Mouse (Mus musculus) kidney, embryonic 14.5 days (tissue): ENCODE results near the gene Tmem182. TPM values are rescaled to one million over a fixed set of nuclear protein-coding genes. Genes with fewer than 3 reads are reported as not detected.

Experiments used
- ATAC-seq: fragments of 200-750 bp; cut with Nextera tagmentation; 2 replicates; pipeline ENCODE4 v1.8.0; 2017; ENCODE audit warnings: moderate number of reproducible peaks, mild to moderate bottlenecking, moderate TSS enrichment, moderate library complexity; ENCODE audit not compliant: low FRiP score, low TSS enrichment
- H3K27ac ChIP-seq: fragments of 300-500 bp; sonication (generic); 2 replicates; pipeline ENCODE4 v1.5.1; 2014; ENCODE audit warnings: low read depth, mild to moderate bottlenecking, low read length, moderate library complexity, mixed read lengths
- H3K27me3 ChIP-seq: fragments of 300-500 bp; sonication (generic); 2 replicates; pipeline ENCODE4 v1.6.1; 2014; ENCODE audit warnings: mild to moderate bottlenecking, low read length; ENCODE audit not compliant: control insufficient read depth, insufficient read depth
- H3K36me3 ChIP-seq: fragments of 300-500 bp; sonication (generic); 2 replicates; pipeline ENCODE4 v1.6.1; 2014; ENCODE audit warnings: low read length, mixed read lengths; ENCODE audit not compliant: control insufficient read depth, insufficient read depth
- H3K4me1 ChIP-seq: fragments of 300-500 bp; sonication (generic); 2 replicates; pipeline ENCODE4 v1.6.1; 2014; ENCODE audit warnings: low read length, mixed read lengths; ENCODE audit not compliant: control insufficient read depth, insufficient read depth
- H3K4me2 ChIP-seq: fragments of 300-500 bp; sonication (generic); replicated peaks from 2 replicates; pipeline ENCODE4 v1.6.1; 2014; ENCODE audit warnings: low read depth, mild to moderate bottlenecking, low read length
- H3K4me3 ChIP-seq: fragments of 300-500 bp; sonication (generic); 2 replicates; pipeline ENCODE4 v1.5.1; 2014; ENCODE audit warnings: mild to moderate bottlenecking, low read length
- H3K9ac ChIP-seq: fragments of 300-500 bp; sonication (generic); 2 replicates; pipeline ENCODE4 v1.6.1; 2014; ENCODE audit warnings: low read depth, mild to moderate bottlenecking, low read length, moderate library complexity
- H3K9me3 ChIP-seq: fragments of 300-500 bp; sonication (generic); 2 replicates; pipeline ENCODE4 v1.6.1; 2016; ENCODE audit warnings: low read length; ENCODE audit not compliant: control insufficient read depth
- WGBS: fragments of 180-500 bp; shearing (Covaris S2); extraction: QIAGEN DNeasy Blood & Tissue Kit; methylation state at CpG from one replicate; pipeline ENCODE4 v1.1.7; 2014; 5-methylcytosine and 5-hydroxymethylcytosine counted together
- polyA plus RNA-seq: library from polyadenylated mRNA; unstranded; fragments of >200 nt; fragmentation: Nextera tagmentation; extraction: Ambion mirVana; gene quantifications from 2 replicates; pipeline ENCODE4 v1.2.1, GENCODE M21; 2014

Gene Tmem182
- polyA plus RNA-seq, 1 experiment from 2014 or later = 0.50 TPM

DNA sequence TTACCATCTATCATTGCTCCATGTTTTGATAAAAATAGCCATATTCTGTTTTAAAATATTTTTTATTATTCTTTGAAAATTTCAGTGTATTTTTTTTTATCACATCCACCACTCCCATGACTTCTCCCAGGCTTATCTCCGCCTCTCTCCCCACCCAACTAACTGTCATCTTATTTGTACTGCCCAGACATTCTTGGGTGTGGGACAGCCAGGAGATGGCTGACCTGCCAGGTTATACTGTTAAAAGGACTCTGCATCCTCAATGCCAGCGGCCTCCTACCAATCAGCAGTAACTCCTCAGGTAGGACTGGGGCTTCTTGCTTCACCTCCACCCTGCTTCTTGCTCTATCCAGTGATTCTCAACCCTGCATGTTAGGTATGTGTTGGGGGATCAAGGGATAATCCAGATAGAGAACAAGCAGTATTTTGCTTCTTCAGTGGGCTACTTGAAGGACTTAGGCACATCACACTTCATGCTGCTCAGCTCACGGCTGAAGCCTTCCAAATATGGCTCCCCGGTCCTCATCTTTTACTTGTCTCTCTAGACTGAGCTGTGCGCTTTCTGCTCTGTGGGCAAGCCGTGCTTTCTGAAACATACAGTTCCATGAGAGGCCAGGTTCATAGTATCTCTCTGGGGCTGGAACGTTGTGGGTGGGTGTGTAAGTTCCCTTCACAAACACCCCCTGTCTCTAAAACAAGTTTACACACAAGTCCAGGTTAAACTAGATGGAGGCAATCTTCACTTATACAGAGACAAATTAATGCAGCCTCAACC is 34.0 kb upstream of the Tmem182 start:
- no peaks in the 10 kb centered on the region for H3K9me3 ChIP-seq
- 87% methylated on average over 7 of the region's 7 CpGs for WGBS
- no peaks in the 10 kb centered on the region for H3K27me3 ChIP-seq
- H3K4me1 ChIP-seq = no peaks in the 10 kb centered on the region
- no peak overlapping the region for H3K4me2 ChIP-seq
- no peak overlapping the region for H3K27ac ChIP-seq
- H3K36me3 ChIP-seq = no peaks in the 10 kb centered on the region; the same call in 1 of the 2 replicates
- no peak for ATAC-seq
- no peak overlapping the region for H3K4me3 ChIP-seq
- no peak overlapping the region for H3K9ac ChIP-seq

DNA sequence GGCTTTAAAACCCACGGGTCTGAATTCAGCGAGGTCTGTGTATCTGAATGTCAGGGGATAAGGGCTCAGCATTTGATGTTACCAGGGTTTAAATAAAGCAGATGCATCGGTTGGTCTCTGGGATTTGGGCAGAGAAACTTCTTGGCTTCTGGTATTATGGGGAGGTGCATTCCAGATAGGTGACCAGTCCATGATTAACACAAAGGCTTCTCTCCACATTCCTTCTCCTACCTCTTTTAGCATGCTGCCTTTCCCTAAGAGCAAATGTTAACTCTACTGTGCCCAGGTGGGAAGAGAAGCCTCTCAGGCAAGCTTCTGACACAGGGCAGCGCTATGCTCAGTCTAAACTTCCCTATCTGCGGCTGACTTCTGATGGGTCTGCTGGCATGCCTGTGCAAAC is 32.2 kb upstream of the Tmem182 start:
- Histone ChIP-seq H3K4me2 (no peak overlapping the region), H3K9ac (no peak overlapping the region), H3K4me3 (no peak overlapping the region), H3K27me3 (no peaks in the 10 kb centered on the region), H3K9me3 (no peaks in the 10 kb centered on the region), H3K27ac (no peak overlapping the region), H3K36me3 (no peaks in the 10 kb centered on the region; the same call in 1 of the 2 replicates), H3K4me1 (no peaks in the 10 kb centered on the region)
- WGBS = 90% methylated on average over 5 of the region's 5 CpGs
- no peak for ATAC-seq

DNA sequence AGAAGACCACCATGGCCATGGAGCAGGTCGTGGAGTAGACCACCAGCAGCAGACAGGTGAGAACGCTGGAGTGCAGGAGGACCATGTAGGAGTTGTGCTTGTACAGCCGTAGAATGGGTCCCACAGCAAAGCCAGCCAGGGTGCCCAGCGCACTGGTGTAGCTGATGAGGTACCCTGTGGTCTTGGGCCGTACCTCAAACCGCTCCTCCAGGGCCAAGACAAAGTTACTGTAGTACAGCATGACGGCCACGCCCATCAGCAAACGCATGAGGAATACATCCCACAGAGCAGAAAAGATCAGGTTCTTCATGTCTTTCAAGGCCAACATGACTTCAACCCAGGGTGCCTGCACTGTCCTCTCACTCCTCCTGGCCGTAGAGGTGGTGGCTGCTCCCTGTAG is 31.4 kb upstream of the Tmem182 start:
- Histone ChIP-seq H3K27ac (no peak overlapping the region), H3K4me3 (no peak overlapping the region), H3K4me2 (no peak overlapping the region), H3K27me3 (no peaks in the 10 kb centered on the region), H3K9me3 (peaks cover 6% of the 10 kb centered on the region), H3K36me3 (no peaks in the 10 kb centered on the region; the same call in 1 of the 2 replicates), H3K9ac (no peak overlapping the region), H3K4me1 (no peaks in the 10 kb centered on the region)
- ATAC-seq = no peak
- WGBS = 96% methylated on average over 10 of the region's 10 CpGs

DNA sequence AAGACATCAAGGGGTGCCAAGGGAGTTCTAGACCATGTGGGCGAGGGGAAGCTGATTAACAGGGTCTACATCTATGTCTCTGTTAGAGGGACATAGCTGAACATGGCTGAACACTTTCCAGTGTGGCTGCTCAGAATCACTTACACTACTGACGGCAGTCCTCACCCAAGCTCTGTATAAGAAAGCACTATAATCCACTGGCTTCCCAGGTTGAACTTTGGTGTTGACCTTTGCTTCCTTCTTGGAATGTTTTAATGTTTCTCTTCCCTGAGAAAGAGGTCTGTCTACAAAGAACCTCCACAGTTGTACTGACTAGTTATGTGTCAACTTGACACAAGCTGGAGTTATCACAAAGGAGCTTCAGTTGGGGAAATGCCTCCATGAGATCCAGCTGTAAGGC is 29.3 kb upstream of the Tmem182 start:
- H3K27me3 ChIP-seq = no peaks in the 10 kb centered on the region
- H3K9me3 ChIP-seq = peaks cover 9% of the 10 kb centered on the region
- H3K4me2 ChIP-seq = no peak overlapping the region
- 89% methylated on average over 2 of the region's 2 CpGs for WGBS
- H3K27ac ChIP-seq = no peak overlapping the region
- H3K4me3 ChIP-seq = no peak overlapping the region
- H3K9ac ChIP-seq = no peak overlapping the region
- no peaks in the 10 kb centered on the region for H3K4me1 ChIP-seq
- no peak for ATAC-seq
- H3K36me3 ChIP-seq = peaks cover 5% of the 10 kb centered on the region; the same call in 1 of the 2 replicates

DNA sequence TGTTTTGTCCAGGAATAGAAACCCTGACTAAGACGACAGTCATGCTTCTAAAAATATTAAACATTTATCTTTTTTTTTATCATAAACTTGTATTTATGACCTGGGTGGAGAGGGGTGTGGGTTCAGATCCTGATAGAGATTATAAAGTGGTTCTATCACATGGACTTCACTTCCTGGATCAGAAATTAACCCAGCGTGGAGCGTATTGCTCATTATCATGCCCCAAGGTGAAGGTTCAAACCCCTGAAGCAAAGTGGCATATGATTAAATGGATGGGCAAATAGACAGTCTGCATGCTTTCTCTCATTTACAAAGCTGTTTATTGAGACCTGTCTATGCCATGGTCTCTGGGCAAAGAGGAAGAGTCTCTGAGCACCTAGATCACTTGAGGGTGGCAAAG is 28.6 kb upstream of the Tmem182 start:
- no peak overlapping the region for H3K27ac ChIP-seq
- H3K4me2 ChIP-seq = no peak overlapping the region
- no peak overlapping the region for H3K9ac ChIP-seq
- no peak for ATAC-seq
- peaks cover 9% of the 10 kb centered on the region for H3K9me3 ChIP-seq
- WGBS = 79% methylated on average over 3 of the region's 3 CpGs
- no peaks in the 10 kb centered on the region for H3K4me1 ChIP-seq
- H3K4me3 ChIP-seq = no peak overlapping the region
- H3K27me3 ChIP-seq = no peaks in the 10 kb centered on the region
- H3K36me3 ChIP-seq = peaks cover 5% of the 10 kb centered on the region; the same call in 1 of the 2 replicates

DNA sequence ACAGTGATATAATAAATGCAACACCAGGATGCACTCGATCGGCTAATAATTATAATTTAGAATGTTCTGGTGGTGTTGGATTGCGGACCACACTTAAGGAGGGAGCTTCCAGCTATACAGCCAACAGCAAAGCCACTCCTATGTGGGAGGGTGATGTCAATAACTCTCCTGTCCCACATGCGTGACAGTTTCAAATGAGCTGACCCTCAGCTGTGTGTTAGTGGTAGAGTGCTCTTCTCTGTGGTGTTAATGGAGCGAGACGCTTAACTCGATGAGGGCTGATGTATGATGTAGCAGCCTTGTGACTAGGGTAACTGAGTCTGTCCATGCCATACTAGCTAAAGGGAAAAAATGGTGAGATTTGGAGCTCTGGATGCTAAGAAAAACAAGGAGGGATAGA is 22.0 kb upstream of the Tmem182 start:
- peak; percentile 88 for ATAC-seq
- Histone ChIP-seq H3K4me3 (no peak overlapping the region), H3K36me3 (peaks cover 5% of the 10 kb centered on the region; the same call in 1 of the 2 replicates), H3K27ac (no peak overlapping the region), H3K4me2 (no peak overlapping the region), H3K9me3 (peaks cover 9% of the 10 kb centered on the region), H3K4me1 (no peaks in the 10 kb centered on the region), H3K9ac (no peak overlapping the region), H3K27me3 (no peaks in the 10 kb centered on the region)
- 50% methylated on average over 7 of the region's 7 CpGs for WGBS

DNA sequence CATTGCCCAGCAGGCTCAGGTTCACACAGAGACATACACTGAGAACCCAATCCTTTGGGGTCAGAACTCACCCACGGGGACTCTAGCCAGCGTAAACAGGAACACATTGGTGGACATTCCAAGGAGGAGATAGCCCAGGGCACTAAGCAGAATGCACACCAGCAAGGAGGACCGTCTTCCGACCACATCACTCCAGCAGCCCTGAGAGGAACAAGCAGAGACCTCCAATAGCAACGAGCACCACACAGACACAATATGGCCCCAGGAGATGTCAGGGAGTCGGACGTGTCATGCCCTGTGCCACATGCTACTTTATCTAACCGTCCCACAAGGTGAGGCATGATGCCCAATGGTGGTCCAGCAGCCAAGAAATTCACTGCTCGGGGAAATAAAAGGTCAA is 21.1 kb upstream of the Tmem182 start:
- Histone ChIP-seq H3K27ac (no peak overlapping the region), H3K4me2 (no peak overlapping the region), H3K27me3 (no peaks in the 10 kb centered on the region), H3K4me1 (no peaks in the 10 kb centered on the region), H3K4me3 (no peak overlapping the region), H3K9me3 (peaks cover under 1% of the 10 kb centered on the region; the same call in 1 of the 2 replicates), H3K9ac (no peak overlapping the region), H3K36me3 (peaks cover 5% of the 10 kb centered on the region; the same call in 1 of the 2 replicates)
- 90% methylated on average over 9 of the region's 9 CpGs for WGBS
- ATAC-seq = no peak

DNA sequence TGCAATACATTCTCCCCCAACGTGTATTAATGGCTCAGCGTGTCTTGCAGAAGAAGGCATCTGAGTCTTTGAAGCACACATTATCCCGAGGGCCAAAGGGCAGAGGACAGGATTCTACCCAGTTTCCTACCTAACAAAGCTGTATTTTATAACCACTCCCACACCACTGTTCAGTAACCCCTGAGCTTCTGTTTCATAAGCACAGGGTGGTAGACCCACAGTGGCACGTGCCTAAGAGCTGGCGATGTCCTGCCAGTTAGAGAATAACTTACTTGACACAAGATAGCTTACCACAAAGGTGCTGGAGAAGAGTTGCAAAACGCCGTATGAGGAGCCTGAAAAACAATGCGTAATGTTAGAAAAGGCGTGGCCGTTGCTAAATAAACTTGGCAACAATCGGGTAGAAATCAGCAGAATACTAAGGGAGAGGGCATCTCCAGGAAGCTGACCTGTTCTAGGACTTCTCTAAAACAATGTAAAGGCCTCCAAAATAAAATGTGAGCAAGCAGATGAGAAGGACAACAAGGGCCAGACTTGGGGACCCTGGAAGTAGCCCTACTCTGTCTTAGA is 19.4 kb upstream of the Tmem182 start:
- Histone ChIP-seq H3K9me3 (no peaks in the 10 kb centered on the region), H3K4me3 (no peak overlapping the region), H3K27ac (no peak overlapping the region), H3K27me3 (no peaks in the 10 kb centered on the region), H3K36me3 (no peaks in the 10 kb centered on the region; the same call in 1 of the 2 replicates), H3K9ac (no peak overlapping the region), H3K4me2 (no peak overlapping the region), H3K4me1 (no peaks in the 10 kb centered on the region)
- ATAC-seq = no peak
- 78% methylated on average over 11 of the region's 11 CpGs for WGBS

DNA sequence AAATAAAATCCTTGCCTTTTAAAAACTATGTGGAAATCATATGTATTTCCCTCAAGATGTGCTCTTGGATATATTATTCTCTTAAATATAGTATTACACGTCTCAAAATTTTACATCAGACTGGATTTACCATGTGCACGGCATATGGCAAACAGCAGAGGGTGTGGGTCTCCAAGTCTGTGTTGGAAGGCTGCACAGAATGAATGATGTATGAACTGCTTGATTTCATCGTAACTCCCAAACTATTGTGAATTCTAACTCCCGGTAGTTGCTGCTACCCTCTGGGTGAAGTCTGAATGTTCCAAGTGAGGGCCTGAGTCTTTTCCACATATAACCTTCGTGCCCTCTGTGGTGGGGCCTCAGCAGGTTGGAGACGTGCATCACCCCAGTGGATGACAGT is 16.4 kb upstream of the Tmem182 start:
- Histone ChIP-seq H3K27ac (no peak overlapping the region), H3K4me3 (no peak overlapping the region), H3K27me3 (no peaks in the 10 kb centered on the region), H3K9me3 (no peaks in the 10 kb centered on the region), H3K4me1 (no peaks in the 10 kb centered on the region), H3K4me2 (no peak overlapping the region), H3K36me3 (no peaks in the 10 kb centered on the region; the same call in 1 of the 2 replicates), H3K9ac (no peak overlapping the region)
- no peak for ATAC-seq
- 82% methylated on average over 6 of the region's 6 CpGs for WGBS
